Mouse (Mus musculus) brown adipose tissue, adult 24 weeks (tissue): ENCODE measurements around the gene Irgm2. TPM values are rescaled to one million over a fixed set of nuclear protein-coding genes. Genes with fewer than 3 reads are reported as not detected.
A peak's percentile ranks its signal among the peaks of the same experiment; 100 is the strongest.
"Not testable (repeated sequence)": the region's sequence is repeated elsewhere in the genome, so short reads cannot be mapped to it uniquely, and the experiment has no call there.

Experiments
- H3K27ac ChIP-seq: fragments of 200-500 bp; replicated peaks from 2 replicates; pipeline ENCODE4 v1.5.1; 2012; ENCODE audit warnings: low read depth, mild to moderate bottlenecking, low read length
- H3K4me1 ChIP-seq: fragments of 200-500 bp; 2 replicates; pipeline ENCODE4 v1.6.1; 2012; ENCODE audit warnings: low read length, mixed read lengths; ENCODE audit not compliant: control insufficient read depth, insufficient read depth, insufficient read length
- H3K4me3 ChIP-seq: fragments of 200-500 bp; 2 replicates; pipeline ENCODE4 v1.5.1; 2012; ENCODE audit warnings: low read depth, mild to moderate bottlenecking, low read length, moderate library complexity; ENCODE audit not compliant: insufficient read depth
- polyA plus RNA-seq: library from polyadenylated mRNA; stranded (reverse); fragments of >200 nt; gene quantifications from 2 replicates; pipeline ENCODE4 v1.2.4, GENCODE M21; 2012; ENCODE audit not compliant: missing spikeins, insufficient read depth, insufficient read length

Irgm2 gene
- 7.5 and 7.9 TPM in 2 replicates for polyA plus RNA-seq

DNA sequence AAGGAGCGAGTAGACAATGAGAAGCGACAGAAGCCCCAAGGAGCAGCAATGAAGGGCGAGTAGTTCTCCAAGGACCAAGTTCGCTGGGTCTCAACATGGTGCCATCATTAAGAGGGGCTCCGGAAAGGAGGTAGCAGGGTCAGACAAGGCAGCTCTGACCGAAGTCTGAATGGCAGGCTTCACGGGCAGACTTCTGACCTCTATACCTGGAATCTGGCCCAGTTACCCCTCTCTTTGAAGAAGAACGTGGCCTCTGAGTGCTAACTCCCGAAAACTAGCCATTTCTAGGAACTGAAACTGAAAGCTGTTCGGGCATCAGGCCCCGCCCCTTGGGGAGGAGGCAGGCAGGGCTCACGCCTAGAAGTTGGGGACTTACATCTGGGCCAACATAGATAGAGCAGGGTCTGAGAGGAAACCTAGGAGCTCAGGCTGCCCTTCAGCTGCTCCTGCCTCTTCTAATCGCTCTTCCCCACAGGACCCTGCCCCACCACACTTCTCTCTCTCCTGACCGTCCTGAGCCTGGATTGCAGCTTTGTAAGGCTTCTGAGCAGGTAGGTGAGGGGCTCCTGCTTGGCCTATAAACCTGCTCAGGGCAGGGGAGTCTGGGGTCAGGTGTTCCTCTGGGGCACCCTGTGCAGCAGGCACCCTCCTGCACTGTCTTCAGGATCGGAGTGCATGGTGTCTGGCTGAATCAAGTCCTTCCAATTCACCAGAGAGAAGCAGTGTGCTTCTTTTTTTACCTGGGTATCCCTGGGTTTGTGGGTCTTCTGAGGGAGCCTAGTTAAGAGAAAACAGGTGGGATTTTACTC is at the start of gene Irgm2, which contains the start of gene Igtp:
Irgm2 (plus strand) TSS at position 390 of the 809 bp plus-strand sequence.
Igtp (plus strand) TSS at position 328 of the 809 bp plus-strand sequence.
- Histone ChIP-seq H3K4me1 (peaks cover 15% of the 10 kb centered on the region), H3K27ac (peak within 1 kb of the TSS; percentile 88), H3K4me3 (peak within 1 kb of the TSS; percentile 80)

DNA sequence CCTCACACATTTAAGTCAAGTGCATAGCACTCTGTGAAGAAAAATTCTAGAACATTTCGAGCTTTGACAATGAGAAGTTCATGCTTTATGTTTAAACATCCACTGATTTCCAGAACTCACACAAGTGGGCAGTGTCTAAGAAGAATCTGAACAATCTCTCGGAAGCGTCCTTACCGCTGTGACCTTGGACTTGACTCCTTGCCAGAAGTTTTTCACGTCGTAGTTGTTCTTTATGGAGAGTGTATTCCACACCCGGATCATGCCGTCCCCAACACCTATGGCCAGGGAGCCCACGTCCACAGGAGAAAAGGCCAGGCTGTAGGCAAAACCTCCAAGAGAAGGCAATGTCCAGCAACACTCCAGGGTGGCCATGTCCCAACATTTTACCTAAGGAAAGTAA is 44.0 kb upstream of the Irgm2 start:
- H3K4me3 ChIP-seq = no peak overlapping the region
- no peak overlapping the region for H3K27ac ChIP-seq
- H3K4me1 ChIP-seq = no peaks in the 10 kb centered on the region

DNA sequence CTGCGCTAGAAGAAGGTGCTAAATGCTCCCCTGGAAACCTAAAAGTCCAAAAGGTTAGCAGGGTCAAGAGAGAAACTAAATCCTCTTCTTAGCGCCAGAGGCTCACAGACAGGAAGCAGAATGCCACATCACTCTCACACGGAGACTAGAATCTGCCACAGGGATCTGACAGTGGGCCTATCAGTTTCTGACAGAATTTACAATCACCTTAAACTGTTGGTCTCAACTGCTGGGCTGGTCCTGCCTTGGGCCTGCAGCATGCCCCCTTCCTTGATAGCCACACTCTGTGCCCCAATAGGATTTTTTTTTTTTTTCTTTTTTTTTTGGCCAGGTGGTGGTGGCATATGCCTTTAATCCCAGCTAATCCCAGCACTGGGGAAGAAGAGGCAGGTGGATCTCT is 42.5 kb upstream of the Irgm2 start:
- no peak overlapping the region for H3K27ac ChIP-seq
- no peak overlapping the region for H3K4me3 ChIP-seq
- no peaks in the 10 kb centered on the region for H3K4me1 ChIP-seq

- Histone ChIP-seq H3K27ac (no peak overlapping the region), H3K4me3 (no peak overlapping the region), H3K4me1 (no peaks in the 10 kb centered on the region)
Measured at GRCm38 (mm10) chr11:58165072-58165471, 34.3 kb upstream of the Irgm2 start.

- Histone ChIP-seq H3K4me3 (peak overlapping the region; percentile 94), H3K27ac (no peak overlapping the region), H3K4me1 (no peaks in the 10 kb centered on the region; the same call in 1 of the 2 replicates)
Measured at GRCm38 (mm10) chr11:58167822-58168166, 31.6 kb upstream of the Irgm2 start.

GRCm38 (mm10) chr11:58168167-58168915 is 31.1 kb upstream of the Irgm2 start, which contains the start of gene Gemin5:
Gene Gemin5 (minus strand): TSS chr11:58168539.
- H3K4me3 ChIP-seq = peak within 1 kb of the TSS; percentile 94
- 0 out of 2 replicates have a peak within 1 kb of the TSS, but pooled peaks have one; percentile 48 for H3K27ac ChIP-seq
- no peaks in the 10 kb centered on the region; the same call in 1 of the 2 replicates for H3K4me1 ChIP-seq

GRCm38 (mm10) chr11:58169666-58170065 is 29.8 kb upstream of the Irgm2 start:
- no peak overlapping the region for H3K27ac ChIP-seq

GRCm38 (mm10) chr11:58171459-58172091 is 27.8 kb upstream of the Irgm2 start, which contains the start of gene Mrpl22:
Gene Mrpl22 (plus strand): TSS chr11:58171661.
- H3K4me3 ChIP-seq = peak within 1 kb of the TSS; percentile 91
- H3K27ac ChIP-seq = 0 out of 2 replicates have a peak within 1 kb of the TSS, but pooled peaks have one; percentile 45
- H3K4me1 ChIP-seq = no peaks in the 10 kb centered on the region; the same call in 1 of the 2 replicates

More at GRCm38 (mm10) chr11:58169666-58170065, 29.8 kb upstream of the Irgm2 start:
- Histone ChIP-seq H3K4me3 (no peak overlapping the region), H3K4me1 (no peaks in the 10 kb centered on the region; the same call in 1 of the 2 replicates)

DNA sequence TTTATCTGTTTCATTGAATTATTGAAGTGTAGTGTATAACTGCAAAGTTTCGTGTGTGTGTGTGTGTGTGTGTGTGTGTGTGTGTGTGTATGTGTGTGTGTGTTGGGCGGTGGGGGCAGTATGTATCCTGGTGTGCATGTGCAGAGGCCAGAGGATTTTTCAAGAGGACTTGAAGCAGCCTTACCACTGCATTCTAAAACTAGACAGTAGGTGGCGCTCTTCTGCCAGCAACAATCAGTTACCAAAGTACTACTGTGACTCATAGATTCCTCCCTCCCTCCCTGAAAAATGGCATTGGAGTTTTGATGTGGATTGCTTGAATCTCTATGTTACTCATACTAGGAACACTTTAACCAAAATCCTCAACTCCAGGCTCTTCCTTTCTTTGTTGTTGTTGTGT is 19.9 kb upstream of the Irgm2 start:
- no peak overlapping the region for H3K27ac ChIP-seq
- H3K4me1 ChIP-seq = no peaks in the 10 kb centered on the region
- H3K4me3 ChIP-seq = no peak overlapping the region

GRCm38 (mm10) chr11:58179986-58180385 is 19.4 kb upstream of the Irgm2 start:
- not testable (repeated sequence) for H3K4me3 ChIP-seq, H3K27ac ChIP-seq, H3K4me1 ChIP-seq

DNA sequence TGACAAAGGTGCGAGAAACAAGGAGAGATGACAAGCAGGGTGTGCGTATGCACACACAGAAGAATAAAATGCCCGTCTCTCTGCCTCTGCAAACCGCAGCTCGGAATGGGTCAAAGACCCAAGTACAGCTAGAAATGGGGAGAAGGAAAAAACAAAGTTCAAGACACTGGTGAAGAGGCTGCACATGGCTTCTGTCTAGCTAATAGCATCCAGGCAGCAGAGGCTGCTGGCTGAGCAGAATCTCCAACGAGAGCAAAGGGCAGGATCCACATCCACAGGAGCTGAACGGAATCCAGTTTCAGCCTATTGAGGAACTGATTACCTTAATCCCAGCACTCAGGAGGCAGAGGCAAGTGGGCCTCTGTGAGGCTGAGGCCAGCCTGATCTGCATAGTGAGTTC is 18.7 kb upstream of the Irgm2 start:
- Histone ChIP-seq H3K4me3 (no peak overlapping the region), H3K4me1 (no peaks in the 10 kb centered on the region), H3K27ac (no peak overlapping the region)

DNA sequence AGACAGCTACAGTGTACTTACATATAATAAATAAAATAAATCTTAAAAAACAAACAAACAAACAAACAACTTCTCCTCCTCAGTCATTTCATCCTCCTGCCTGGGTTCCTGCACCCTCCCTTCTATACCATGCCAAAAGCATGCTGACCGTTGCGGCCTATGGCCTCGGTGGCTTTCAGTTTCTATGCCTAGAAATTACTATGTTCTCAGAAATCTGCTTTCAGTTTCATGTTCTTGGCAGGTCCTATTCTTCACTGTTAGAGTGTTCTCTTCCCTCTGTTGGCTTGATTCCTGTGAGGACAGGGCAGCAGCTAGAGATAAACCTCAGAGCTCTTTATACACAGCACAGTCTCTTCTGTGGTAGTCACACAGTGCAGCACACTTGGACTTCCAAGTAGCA is 15.8 kb upstream of the Irgm2 start:
- Histone ChIP-seq H3K4me3 (peak overlapping the region; percentile 32), H3K27ac (0 out of 2 replicates have a peak overlapping the region, but pooled peaks have one; percentile 15), H3K4me1 (no peaks in the 10 kb centered on the region)

- Histone ChIP-seq H3K4me1 (no peaks in the 10 kb centered on the region), H3K27ac (no peak overlapping the region), H3K4me3 (no peak overlapping the region)
Measured at GRCm38 (mm10) chr11:58189675-58190074, 9.7 kb upstream of the Irgm2 start.

DNA sequence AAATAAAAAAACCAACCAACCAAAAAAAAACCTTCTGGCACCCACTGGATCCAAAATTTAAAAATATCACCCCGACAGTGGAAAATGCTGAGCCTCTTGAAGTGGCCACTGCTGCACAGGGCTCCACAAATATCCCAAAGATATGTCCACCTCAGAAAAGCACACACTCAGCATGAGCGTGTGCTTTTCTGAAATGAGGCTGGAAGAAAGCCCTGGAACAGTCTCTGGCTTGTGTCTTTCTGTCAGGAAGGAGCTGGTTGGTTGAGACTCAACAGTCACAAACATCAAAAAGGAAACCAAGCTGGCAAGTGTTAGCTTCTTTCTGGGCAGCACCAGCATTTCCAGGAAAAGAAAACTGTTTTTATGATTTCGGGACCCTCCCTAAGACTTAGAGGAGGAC is 6.1 kb upstream of the Irgm2 start:
- Histone ChIP-seq H3K4me1 (no peaks in the 10 kb centered on the region), H3K4me3 (no peak overlapping the region), H3K27ac (no peak overlapping the region)
